Mouse (Mus musculus) left cerebral cortex, postnatal 14 days (tissue): ENCODE measurements around the gene Rps19. TPM values are rescaled to one million over a fixed set of nuclear protein-coding genes. Genes with fewer than 3 reads are reported as not detected.
"Not testable (repeated sequence)": the region's sequence is repeated elsewhere in the genome, so short reads cannot be mapped to it uniquely, and the experiment has no call there.

ENCODE experiments used
- DNase-seq, 2 experiments: peaks; one replicate each; pipeline ENCODE4 v3.0.0; 2021 to 2022; ENCODE audit warnings: low spot score in 2 of 2, mixed read lengths in 1 of 2
- intact Hi-C: fragments of 180-260 bp; cut with DNase I; formaldehyde crosslinking; loops from one replicate; pipeline ENCODE4 v1.15.1; 2025
- total RNA-seq, 2 experiments: library from RNA; stranded (reverse); gene quantifications; 2 replicates each; pipeline ENCODE4 v1.2.3; 2021

Rps19 gene
- total RNA-seq, 2 experiments from 2014 or later = 421 to 431 TPM

DNA sequence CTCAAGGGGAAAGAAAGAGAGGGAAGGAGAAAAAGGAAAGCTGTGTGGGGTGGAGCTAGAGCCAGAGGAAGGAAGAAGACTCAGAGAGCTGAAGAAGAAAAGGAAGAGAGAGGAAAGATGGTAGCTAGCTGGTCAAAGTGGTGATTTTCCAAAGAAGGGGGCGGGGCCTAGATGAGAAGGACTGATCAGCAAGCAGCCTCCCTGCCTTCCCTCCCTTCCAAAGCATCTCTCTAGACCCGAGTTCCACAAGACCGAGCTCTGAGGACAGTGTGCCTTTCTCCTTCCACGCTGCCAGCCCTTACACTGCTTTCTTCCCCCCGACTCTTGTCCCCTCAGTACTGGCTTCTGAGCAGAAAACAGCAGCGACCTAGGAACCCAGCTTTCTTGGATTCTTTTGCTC is 20.0 kb upstream of the Rps19 start:
- no peak for DNase-seq
- intact Hi-C loops = no loop called here

- intact Hi-C loops = no loop called here
- no peak for DNase-seq
Observed at GRCm38 (mm10) chr7:24869080-24869479, 15.1 kb upstream of the Rps19 start.

DNA sequence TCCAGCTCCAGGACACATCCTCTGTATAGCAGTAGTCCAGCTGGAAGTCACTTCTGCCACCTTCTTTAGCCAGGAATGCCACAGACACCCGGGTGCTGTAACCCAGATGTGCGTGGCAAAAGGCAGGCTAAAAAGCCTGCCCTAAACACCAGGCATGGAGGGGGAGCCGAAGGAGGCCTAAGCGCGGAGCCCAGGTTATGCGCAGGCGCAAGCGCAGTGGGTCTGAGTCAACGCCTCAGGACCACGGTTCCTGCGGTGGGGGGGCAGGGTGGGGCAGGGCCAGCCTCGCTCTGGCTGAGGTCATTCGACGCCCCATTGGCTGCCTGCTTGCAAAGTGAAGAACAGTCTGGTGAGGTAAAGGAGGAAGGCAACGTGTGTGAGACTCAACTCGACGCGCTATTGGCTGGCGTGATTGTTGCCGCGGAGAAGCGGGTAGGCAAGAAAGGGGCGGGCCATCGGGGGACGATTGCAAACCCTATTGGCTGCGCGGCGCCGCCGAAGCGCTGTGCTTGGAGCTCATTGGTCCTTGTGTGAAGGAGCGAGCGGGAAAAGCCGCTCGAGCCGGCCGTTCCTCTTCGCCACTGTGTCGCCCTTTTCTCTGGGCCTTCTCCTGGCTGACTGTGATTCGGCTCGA is 14.5 kb upstream of the Rps19 start, which contains the start of the genes Lypd4 and Dmrtc2:
Gene Lypd4 (minus strand): TSS at position 410 of the 634 bp plus-strand sequence.
Gene Dmrtc2 (plus strand): TSS at position 526 of the 634 bp plus-strand sequence.
- intact Hi-C loops = no loop called here
- no peak for DNase-seq

GRCm38 (mm10) chr7:24877588-24877987 is 6.6 kb upstream of the Rps19 start:
- intact Hi-C loops = no loop called here
- no peak for DNase-seq

GRCm38 (mm10) chr7:24879620-24880019 is 4.6 kb upstream of the Rps19 start:
- no peak for DNase-seq

GRCm38 (mm10) chr7:24882416-24883199 is 1.6 kb upstream of the Rps19 start:
- DNase-seq = no peak
- intact Hi-C loops = no loop called here

More at GRCm38 (mm10) chr7:24879620-24880019, 4.6 kb upstream of the Rps19 start:
- intact Hi-C loops = no loop called here

- DNase-seq = no peak
- intact Hi-C loops = no loop called here
Observed at GRCm38 (mm10) chr7:24884693-24885291, 621 bp downstream of the Rps19 start.

- no peak for DNase-seq
- intact Hi-C loops = no loop called here
Observed at GRCm38 (mm10) chr7:24885468-24886307, 1.5 kb downstream of the Rps19 start.

- no peak for DNase-seq
- intact Hi-C loops = no loop called here
Observed at GRCm38 (mm10) chr7:24886308-24886633, 2.1 kb downstream of the Rps19 start.

GRCm38 (mm10) chr7:24887096-24887495 is 2.9 kb downstream of the Rps19 start:
- no peak for DNase-seq
- intact Hi-C loops = no loop called here

GRCm38 (mm10) chr7:24889431-24890220 is 5.5 kb downstream of the Rps19 start:
- intact Hi-C loops = loop anchor here (2.0 kb wide), 1 partner anchor 77 kb away; no protein-coding TSS in a partner anchor
- DNase-seq = no peak

DNA sequence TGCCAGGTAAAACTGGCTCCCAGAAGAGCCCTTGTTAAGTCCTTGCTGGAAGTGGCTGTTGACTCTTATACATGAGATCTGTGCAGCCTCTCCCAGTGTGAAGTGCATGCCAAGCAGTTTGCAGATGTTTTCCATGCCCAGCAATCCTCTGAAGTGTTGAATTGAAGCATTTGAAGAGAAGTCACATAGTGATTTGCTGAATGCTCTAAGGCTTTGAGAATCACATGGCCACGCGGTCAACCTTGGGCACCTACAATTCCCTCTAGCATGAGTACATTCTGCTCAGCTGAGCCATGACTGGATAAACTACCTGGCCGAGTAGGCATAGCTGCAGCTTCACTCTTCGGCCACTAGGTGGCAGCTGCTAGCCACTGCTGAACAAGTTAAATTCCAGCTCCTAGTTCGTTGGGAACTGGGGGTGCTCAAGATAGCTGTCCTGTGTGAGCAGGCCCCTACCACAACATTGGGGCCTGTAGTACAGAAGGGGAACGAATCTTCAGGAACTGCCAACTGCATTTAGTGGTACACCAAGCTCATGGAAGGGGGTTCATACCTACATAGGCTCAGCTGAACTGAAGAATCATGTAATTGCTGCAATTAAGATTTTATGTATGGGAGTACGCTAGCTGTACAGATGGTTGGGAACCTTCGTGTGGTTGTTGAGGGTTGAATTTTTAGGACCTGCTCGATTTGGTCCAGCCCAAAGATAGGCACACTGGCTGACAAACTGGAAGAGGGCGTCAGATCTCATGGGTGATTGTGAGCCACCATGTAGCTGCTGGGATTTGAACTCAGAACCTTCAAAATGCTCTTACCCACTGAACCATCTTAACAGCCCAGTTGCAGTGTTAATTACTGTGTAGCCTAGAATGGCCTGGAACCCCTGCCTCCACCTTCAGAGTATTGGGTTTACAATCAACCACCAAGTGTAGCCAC is 6.4 kb downstream of the Rps19 start:
- DNase-seq = peak; percentile 79 to 85
- intact Hi-C loops = loop anchor here (2.0 kb wide), 1 partner anchor 76 kb away; no protein-coding TSS in a partner anchor

DNA sequence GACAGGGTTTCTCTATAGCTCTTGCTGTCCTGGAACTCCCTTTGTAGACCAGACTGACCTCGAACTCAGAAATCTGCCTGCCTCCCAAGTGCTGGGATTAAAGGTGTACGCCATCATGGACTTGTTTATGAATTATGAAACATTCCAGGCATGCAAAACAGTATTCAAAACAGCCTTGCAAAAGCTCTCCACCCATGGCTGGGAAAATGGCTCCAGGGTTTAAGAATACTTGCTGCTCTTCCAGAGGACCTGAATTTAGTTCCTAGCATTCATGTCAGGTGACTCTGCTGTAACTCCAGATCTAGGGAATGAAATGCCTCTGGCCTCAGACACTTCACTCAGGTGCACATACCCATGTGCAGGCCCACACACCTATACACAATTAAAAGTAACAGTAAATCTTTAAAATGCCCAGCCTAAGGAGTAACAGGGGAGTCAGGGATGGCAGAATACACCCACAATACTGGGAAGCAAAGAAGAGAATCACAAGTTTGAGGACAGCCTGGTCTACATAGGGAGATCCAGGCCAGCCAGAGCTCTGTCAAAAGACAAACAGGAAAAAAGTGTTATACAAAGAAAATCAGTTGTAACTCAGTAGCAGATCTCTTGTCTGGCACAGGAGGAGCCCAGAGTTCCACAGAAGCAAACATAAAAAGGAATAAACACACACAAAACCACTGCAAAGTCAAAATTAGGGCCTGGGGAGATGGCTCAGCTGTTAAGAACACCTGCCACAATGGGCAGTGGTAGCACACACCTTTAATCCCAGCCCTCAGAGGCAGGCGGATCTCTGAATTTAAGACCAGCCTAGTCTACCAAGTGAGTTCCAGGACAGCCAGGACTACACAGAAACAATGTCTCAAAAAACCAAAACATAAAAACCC is 7.3 kb downstream of the Rps19 start:
- DNase-seq = no peak
- intact Hi-C loops = loop anchor here (2.0 kb wide), 1 partner anchor 75 kb away; no protein-coding TSS in a partner anchor

DNA sequence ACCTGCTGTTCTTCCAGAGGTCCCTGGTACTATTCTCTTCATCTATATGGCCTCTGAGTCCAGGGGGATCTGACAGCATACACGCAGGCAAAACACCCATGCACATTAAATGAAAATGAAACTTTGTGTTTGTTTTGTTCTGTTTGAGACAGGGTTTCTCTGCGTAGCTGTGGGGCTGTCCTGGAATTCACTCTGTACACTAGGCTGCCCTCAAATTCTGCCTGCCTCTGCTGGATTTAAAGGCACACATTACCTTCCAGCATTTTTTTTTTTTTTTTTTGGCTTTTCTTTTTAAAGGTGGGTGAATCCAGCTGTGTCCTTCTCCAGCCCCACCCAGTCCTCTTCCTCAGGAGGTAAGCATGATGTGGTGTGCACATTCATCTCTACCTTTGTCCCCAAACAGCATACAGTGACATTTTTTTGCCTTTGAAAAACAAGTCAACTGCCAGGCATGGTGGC is 8.0 kb downstream of the Rps19 start:
- no peak for DNase-seq
- intact Hi-C loops = no loop called here

DNA sequence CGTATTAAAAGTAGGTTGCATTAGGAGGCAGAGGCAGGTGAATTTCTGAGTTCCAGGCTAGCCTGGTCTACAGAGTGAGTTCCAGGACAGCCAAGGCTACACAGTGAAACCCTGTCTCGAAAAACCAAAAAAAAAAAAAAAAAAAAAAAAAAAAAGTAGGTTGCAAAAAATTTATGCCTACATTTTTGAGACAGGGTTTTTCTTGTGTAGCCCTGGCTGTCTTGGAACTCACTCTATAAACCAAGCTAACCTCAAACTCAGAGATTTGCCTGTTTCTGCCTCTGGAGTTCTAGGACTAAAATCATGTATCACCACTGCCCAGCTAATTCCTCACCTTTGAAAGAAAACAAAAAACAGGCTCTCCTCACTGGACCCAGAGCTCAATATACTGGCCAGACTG is 11.6 kb downstream of the Rps19 start:
- DNase-seq, intact Hi-C loops: not testable (repeated sequence)

DNA sequence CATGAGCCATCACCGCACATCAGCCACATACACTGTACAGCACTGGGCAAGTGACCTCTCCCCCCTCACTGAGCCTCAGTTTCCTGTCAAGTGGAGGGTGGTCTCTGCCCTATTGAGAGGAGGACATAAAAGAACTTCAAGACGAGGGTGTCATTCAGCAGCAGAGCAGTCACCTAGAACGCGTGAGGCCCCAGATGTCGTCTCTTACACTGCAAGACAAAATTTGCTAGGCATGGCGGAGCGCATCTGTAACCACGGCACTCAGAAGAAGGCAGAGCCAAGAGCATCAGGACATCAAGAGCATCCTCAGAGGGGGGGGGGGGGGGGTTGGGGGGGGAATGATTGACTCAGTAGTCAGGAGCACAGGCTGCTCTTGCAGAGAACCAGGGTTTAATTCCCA is 12.1 kb downstream of the Rps19 start:
- intact Hi-C loops = no loop called here
- no peak for DNase-seq

- intact Hi-C loops = no loop called here
- no peak for DNase-seq
Observed at GRCm38 (mm10) chr7:24897224-24897623, 13.1 kb downstream of the Rps19 start, which contains the start of gene Cd79a. Gene Cd79a, plus strand, starts transcription at chr7:24897381.
